Mouse (Mus musculus) testis, adult 2 months (tissue): Measurements from ENCODE around the gene Sh2d5. TPM values are rescaled to one million over a fixed set of nuclear protein-coding genes. Genes with fewer than 3 reads are reported as not detected.

Experiments used
- H3K27ac ChIP-seq: fragments of 200-500 bp; 2 replicates; pipeline ENCODE4 v1.5.1; 2012; ENCODE audit warnings: low read depth, low read length; ENCODE audit not compliant: control insufficient read depth, insufficient read depth
- H3K27me3 ChIP-seq: fragments of 200-500 bp; 2 replicates; pipeline ENCODE4 v1.6.1; 2012; ENCODE audit warnings: mild to moderate bottlenecking, low read length, moderate library complexity; ENCODE audit not compliant: control insufficient read depth, insufficient read depth
- H3K36me3 ChIP-seq: fragments of 200-500 bp; 2 replicates; pipeline ENCODE4 v1.6.1; 2012; ENCODE audit warnings: mild to moderate bottlenecking, low read length; ENCODE audit not compliant: control insufficient read depth, insufficient read depth
- H3K4me1 ChIP-seq: fragments of 200-500 bp; 2 replicates; pipeline ENCODE4 v1.6.1; 2012; ENCODE audit warnings: low read length; ENCODE audit not compliant: control insufficient read depth, insufficient read depth
- H3K4me3 ChIP-seq: fragments of 200-500 bp; 2 replicates; pipeline ENCODE4 v1.5.1; 2012; ENCODE audit warnings: low read depth, mild to moderate bottlenecking, low read length, moderate library complexity, mixed read lengths; ENCODE audit not compliant: control insufficient read depth
- CTCF ChIP-seq: fragments of 200-500 bp; IDR thresholded peaks from 2 replicates; pipeline ENCODE4 v1.5.1; 2012; ENCODE audit warnings: low read depth, mild to moderate bottlenecking, inconsistent platforms, low read length, moderate library complexity; ENCODE audit not compliant: control insufficient read depth, insufficient read depth, insufficient replicate concordance
- POLR2A ChIP-seq: fragments of 200-500 bp; IDR thresholded peaks from 2 replicates; pipeline ENCODE4 v1.6.1; 2012; ENCODE audit warnings: low read depth, mild to moderate bottlenecking, inconsistent platforms, low read length, moderate library complexity; ENCODE audit not compliant: control insufficient read depth
- polyA plus RNA-seq: library from polyadenylated mRNA; depleted of rRNA; stranded (reverse); fragments of >200 nt; gene quantifications from 2 replicates; pipeline ENCODE4 v1.2.3, GENCODE M21; 2012; rRNA removed

Gene Sh2d5
- 1.1 TPM in 2 replicates for polyA plus RNA-seq

DNA sequence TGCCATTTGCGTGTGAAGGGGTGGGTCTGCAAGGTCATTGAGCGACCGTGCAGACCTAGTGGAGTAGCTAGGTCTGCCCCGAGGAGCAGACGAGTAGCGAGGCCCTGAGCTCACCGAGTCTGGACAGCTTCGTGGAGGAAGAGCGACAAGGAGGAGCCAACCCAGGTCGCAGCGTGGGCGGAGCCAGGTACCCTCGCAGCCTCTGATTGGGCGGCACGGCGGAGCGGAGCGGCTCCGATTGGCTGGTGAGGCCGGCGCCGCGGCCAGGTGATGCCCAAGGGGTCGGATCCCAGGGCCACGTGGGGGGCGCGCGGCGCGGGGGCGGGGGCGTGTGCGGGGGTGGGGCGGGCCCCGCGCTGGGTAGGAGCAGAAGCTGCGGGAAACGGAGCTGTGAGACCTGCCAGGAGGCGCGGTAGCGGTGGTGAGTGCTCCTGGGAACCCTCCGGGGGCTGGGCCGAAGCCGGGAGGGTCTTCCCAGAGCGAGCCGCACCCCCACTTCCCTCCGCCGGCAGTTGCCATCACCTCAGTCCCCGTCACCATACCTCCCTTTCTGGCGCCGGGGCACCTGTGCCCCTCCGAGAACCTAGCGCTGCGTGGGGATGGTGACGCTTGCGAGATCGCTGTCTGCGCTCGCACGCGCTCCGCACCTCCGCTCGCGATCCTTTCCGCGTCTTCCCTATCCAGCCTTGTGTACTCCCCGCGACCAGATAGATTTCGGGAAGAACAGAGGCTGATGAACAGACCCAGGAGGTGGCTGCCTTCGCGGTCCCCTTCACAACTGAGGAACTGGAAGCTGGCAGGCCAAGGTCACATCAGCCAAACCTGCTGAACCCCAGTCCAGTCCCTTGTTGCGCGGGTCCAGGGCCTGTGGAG is at the start of gene Sh2d5, which contains the start of gene Kif17:
TSS of gene Sh2d5 (plus strand) at position 316 of the 873 bp plus-strand sequence.
TSS of gene Kif17 (plus strand) at position 348 of the 873 bp plus-strand sequence.
- TF ChIP-seq POLR2A (peak; percentile 31; the same call in 1 of the 2 replicates), CTCF (no peak)
- peak within 1 kb of the TSS; percentile 77 for H3K4me3 ChIP-seq
- H3K27me3 ChIP-seq, result no peaks in the 10 kb centered on the region
- H3K4me1 ChIP-seq, result peaks cover 28% of the 10 kb centered on the region
- H3K27ac ChIP-seq, result no peak within 1 kb of the TSS
- peaks cover 1% of the 10 kb centered on the region; the same call in 1 of the 2 replicates for H3K36me3 ChIP-seq

DNA sequence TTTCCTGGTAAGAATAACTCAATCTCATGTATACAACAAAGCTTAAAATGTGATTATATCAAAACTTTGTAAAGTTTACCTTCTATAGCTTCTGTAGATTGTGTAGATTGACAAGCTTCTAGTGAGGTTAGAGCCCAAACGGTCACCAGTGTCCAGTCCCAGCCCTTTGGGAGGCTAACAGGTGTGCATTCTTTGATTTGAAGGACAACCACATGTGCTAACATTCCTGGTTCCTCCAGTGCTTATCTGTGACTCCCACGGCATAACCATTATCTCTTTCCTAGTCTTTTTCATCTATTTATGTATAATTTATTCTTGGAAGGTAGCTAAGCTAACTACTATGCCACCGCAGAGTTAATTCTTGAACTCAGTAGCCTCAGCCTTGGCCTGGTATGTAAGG is 49.4 kb upstream of the Sh2d5 start:
- Histone ChIP-seq H3K27me3 (no peaks in the 10 kb centered on the region), H3K36me3 (no peaks in the 10 kb centered on the region; the same call in 1 of the 2 replicates), H3K27ac (no peak overlapping the region), H3K4me1 (no peaks in the 10 kb centered on the region), H3K4me3 (no peak overlapping the region)
- TF ChIP-seq CTCF (no peak), POLR2A (no peak)

DNA sequence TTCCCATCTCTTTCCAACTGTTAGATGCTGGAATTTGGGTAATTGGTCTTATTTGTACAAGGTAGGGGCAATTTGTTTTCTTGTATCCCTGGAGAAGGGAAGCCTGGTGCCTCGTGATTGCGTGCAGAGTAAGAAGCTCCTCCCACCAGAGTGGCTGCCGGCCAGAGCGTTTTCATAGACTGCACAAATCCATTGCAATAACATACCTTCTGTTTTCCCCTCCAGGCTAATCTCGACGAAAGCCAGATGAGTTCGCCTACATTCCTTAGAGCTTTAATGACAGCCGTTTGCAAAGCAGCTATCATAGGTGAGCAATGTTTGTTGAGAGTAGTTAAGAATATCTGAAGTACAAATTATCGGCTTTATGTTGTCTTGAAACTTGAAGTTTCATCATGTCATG is 48.5 kb upstream of the Sh2d5 start:
- no peaks in the 10 kb centered on the region for H3K27me3 ChIP-seq
- no peak overlapping the region for H3K27ac ChIP-seq
- TF ChIP-seq POLR2A, result no peak
- no peak for TF ChIP-seq CTCF
- H3K36me3 ChIP-seq, result no peaks in the 10 kb centered on the region; the same call in 1 of the 2 replicates
- no peak overlapping the region for H3K4me3 ChIP-seq
- no peaks in the 10 kb centered on the region for H3K4me1 ChIP-seq

DNA sequence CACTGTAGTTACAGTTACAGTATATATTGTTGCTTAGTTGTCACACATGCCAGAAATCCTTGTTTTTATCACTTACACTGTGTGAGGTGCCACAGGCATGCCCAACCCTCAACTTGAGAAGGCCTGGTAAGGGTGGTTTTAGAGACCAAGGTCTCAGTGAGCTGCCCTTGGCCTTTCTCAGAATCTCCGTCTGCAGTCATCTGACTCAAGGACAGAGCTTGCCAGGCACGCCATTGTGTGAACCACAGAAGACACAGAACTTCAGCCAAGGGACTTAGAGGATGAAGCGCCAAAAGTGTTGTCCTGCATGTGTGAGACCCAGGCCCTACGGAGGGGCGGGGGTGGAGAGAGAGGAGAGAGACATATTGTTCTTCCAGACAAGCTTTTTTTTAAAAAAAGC is 40.1 kb upstream of the Sh2d5 start:
- Histone ChIP-seq H3K4me3 (no peak overlapping the region), H3K27ac (no peak overlapping the region), H3K27me3 (no peaks in the 10 kb centered on the region), H3K36me3 (no peaks in the 10 kb centered on the region), H3K4me1 (no peaks in the 10 kb centered on the region)
- TF ChIP-seq CTCF (no peak), POLR2A (no peak)

DNA sequence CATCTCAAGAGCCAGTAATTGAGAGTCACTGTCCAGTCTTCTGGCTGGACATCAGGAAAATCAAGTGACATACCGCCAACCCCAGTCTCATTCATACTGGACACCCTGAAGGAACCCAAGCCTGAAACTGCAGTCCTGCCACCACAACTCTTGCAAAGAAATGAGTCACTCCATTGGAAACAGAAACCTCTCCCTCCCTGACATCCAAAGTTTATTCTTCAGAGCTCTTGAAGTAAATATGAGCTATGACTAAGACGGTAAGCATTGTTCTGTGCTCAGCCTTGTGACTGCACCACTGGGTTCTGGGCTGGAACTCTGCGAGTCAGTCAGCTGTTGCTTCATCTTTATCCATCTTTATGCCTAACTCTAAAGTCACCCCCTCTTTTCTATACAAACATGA is 36.3 kb upstream of the Sh2d5 start:
- Histone ChIP-seq H3K36me3 (no peaks in the 10 kb centered on the region), H3K27me3 (no peaks in the 10 kb centered on the region), H3K27ac (no peak overlapping the region), H3K4me1 (peaks cover 10% of the 10 kb centered on the region), H3K4me3 (no peak overlapping the region)
- no peak for TF ChIP-seq POLR2A
- TF ChIP-seq CTCF, result no peak

DNA sequence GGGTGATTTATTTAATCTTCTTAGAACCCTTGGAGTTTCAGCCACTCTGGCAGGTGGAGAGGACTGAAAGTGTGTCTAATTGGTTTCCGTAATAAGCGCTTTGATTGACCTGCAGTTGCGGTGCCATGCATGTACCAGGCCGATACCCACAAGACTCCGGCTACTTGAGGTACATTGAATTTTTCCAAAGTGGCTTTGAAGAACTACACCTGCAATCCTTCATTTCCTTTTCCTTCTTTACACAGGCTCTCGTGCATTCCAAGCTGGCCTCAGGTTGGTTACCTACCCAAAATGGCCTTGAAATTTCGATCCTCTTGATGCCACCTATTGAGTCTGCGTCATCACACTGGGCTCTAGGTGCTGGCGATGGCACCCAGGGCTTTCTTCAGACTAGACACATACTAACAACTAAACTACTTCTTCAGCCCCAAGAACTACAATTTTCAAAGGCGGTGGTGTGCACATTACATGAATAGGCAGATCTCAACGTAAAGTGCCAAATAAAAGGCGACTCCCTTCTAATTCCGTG is 34.5 kb upstream of the Sh2d5 start:
- Histone ChIP-seq H3K27me3 (no peaks in the 10 kb centered on the region), H3K4me1 (peaks cover 12% of the 10 kb centered on the region), H3K4me3 (peak overlapping the region; percentile 90), H3K36me3 (no peaks in the 10 kb centered on the region), H3K27ac (peak overlapping the region; percentile 90)
- TF ChIP-seq POLR2A (no peak), CTCF (no peak)

DNA sequence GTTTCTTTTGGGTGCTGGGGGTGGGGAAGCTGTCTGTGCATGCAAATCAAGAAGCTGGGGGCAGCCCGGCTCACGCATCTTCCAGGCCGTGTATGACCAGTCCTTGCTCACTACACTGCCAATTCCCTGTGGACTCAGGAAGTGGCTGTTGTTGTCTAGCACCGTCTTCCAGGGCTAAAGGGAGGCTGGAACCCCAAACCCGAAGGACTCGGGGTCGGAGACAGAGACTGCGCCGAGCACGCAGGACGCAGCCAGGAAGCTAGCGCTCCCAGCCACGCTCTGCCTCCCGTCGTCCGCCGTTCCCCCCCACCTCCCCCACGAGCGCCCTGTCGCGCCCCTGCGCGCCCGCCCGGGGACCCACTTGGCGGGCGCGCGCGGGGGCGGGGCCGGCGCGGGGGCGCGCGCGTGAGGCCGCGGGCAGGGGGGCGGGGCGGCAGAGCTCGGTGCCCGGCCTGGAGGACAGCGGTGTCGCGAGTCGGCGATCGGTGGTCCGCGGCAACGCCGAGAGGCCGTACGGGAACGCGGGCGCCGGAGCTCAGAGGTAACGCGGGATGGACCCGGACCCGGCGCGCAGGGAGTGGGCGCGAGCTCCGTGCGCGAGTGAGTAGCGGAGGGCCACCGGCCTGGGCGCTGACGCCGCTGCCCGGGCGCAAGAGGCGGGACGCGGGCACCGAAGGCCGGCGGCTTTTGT is 33.9 kb upstream of the Sh2d5 start, which contains the start of gene Hp1bp3:
TSS of gene Hp1bp3 (plus strand) at position 97 of the 691 bp plus-strand sequence.
- Histone ChIP-seq H3K27me3 (no peaks in the 10 kb centered on the region), H3K4me1 (peaks cover 12% of the 10 kb centered on the region), H3K36me3 (no peaks in the 10 kb centered on the region), H3K4me3 (peak within 1 kb of the TSS; percentile 90), H3K27ac (peak within 1 kb of the TSS; percentile 97)
- TF ChIP-seq POLR2A, result peak; percentile 60
- TF ChIP-seq CTCF, result no peak
